Mouse (Mus musculus): ENCODE measurements at regions not wholly inside any gene's neighbourhood (a gene's known extent, or its start where the extent isn't known, plus 50 kb on each side); places are given as distances from the start of the nearest gene placed in this dataset.

GRCm38 (mm10) chr16:10098511-10098910 lies 71.5 kb upstream of the Rpl39l start:
- H3K27me3 ChIP-seq (ENCODE audit: control insufficient read depth, insufficient read depth, low read length): no peaks in the 10 kb centered on the region
- no peak overlapping the region for H3K9ac ChIP-seq
- 93% methylated on average over 11 of the region's 11 CpGs for WGBS
- H3K9me3 ChIP-seq (ENCODE audit: control insufficient read depth, low read length): no peaks in the 10 kb centered on the region
- H3K27ac ChIP-seq: no peak overlapping the region
- DNase-seq (ENCODE audit: low spot score) (no peak), ATAC-seq (ENCODE audit: low FRiP score) (no peak)
- H3K36me3 ChIP-seq (replicated peaks; ENCODE audit: control insufficient read depth, insufficient read depth): no peaks in the 10 kb centered on the region
- H3K4me3 ChIP-seq (replicated peaks; ENCODE audit: low read length): no peak overlapping the region
- no peaks in the 10 kb centered on the region for H3K4me1 ChIP-seq (replicated peaks; ENCODE audit: control insufficient read depth, insufficient read depth, low read length)
- no peak overlapping the region for H3K4me2 ChIP-seq (replicated peaks)

- Histone ChIP-seq H3K4me2 (replicated peaks) (no peak overlapping the region), H3K36me3 (replicated peaks; ENCODE audit: control insufficient read depth, insufficient read depth) (no peaks in the 10 kb centered on the region), H3K4me1 (replicated peaks; ENCODE audit: control insufficient read depth, insufficient read depth, low read length) (no peaks in the 10 kb centered on the region), H3K4me3 (replicated peaks; ENCODE audit: low read length) (no peak overlapping the region), H3K9me3 (ENCODE audit: control insufficient read depth, low read length) (no peaks in the 10 kb centered on the region), H3K27ac (no peak overlapping the region), H3K27me3 (ENCODE audit: control insufficient read depth, insufficient read depth, low read length) (no peaks in the 10 kb centered on the region), H3K9ac (no peak overlapping the region)
- DNase-seq (ENCODE audit: low spot score) (peak; percentile 76), ATAC-seq (ENCODE audit: low FRiP score) (no peak)
- WGBS: 59% methylated on average over 18 of the region's 18 CpGs
Measured at GRCm38 (mm10) chr16:10088461-10089353, 81.3 kb upstream of the Rpl39l start.

GRCm38 (mm10) chr16:10086341-10086740 lies 83.7 kb upstream of the Rpl39l start:
- Histone ChIP-seq H3K4me3 (replicated peaks; ENCODE audit: low read length) (no peak overlapping the region), H3K9me3 (ENCODE audit: control insufficient read depth, low read length) (no peaks in the 10 kb centered on the region), H3K27ac (no peak overlapping the region), H3K9ac (no peak overlapping the region), H3K4me2 (replicated peaks) (no peak overlapping the region), H3K4me1 (replicated peaks; ENCODE audit: control insufficient read depth, insufficient read depth, low read length) (no peaks in the 10 kb centered on the region), H3K27me3 (ENCODE audit: control insufficient read depth, insufficient read depth, low read length) (no peaks in the 10 kb centered on the region), H3K36me3 (replicated peaks; ENCODE audit: control insufficient read depth, insufficient read depth) (no peaks in the 10 kb centered on the region)
- DNase-seq (ENCODE audit: low spot score) (peak; percentile 17), ATAC-seq (ENCODE audit: low FRiP score) (no peak)
- 20% methylated on average over 1 of the region's 1 CpGs for WGBS

GRCm38 (mm10) chr16:10085429-10085828 lies 84.6 kb upstream of the Rpl39l start:
- Histone ChIP-seq H3K4me1 (replicated peaks; ENCODE audit: control insufficient read depth, insufficient read depth, low read length) (no peaks in the 10 kb centered on the region), H3K4me3 (replicated peaks; ENCODE audit: low read length) (no peak overlapping the region), H3K36me3 (replicated peaks; ENCODE audit: control insufficient read depth, insufficient read depth) (no peaks in the 10 kb centered on the region), H3K9me3 (ENCODE audit: control insufficient read depth, low read length) (no peaks in the 10 kb centered on the region), H3K9ac (no peak overlapping the region), H3K27me3 (ENCODE audit: control insufficient read depth, insufficient read depth, low read length) (no peaks in the 10 kb centered on the region), H3K4me2 (replicated peaks) (no peak overlapping the region), H3K27ac (no peak overlapping the region)
- ATAC-seq (ENCODE audit: low FRiP score) (no peak), DNase-seq (ENCODE audit: low spot score) (no peak)
- 88% methylated on average over 5 of the region's 5 CpGs for WGBS

GRCm38 (mm10) chr16:10081751-10082150 lies 86.4 kb upstream of the Grin2a start:
- Histone ChIP-seq H3K27ac (no peak overlapping the region), H3K9me3 (ENCODE audit: control insufficient read depth, low read length) (no peaks in the 10 kb centered on the region), H3K27me3 (ENCODE audit: control insufficient read depth, insufficient read depth, low read length) (no peaks in the 10 kb centered on the region), H3K4me2 (replicated peaks) (no peak overlapping the region), H3K9ac (no peak overlapping the region), H3K4me3 (replicated peaks; ENCODE audit: low read length) (no peak overlapping the region), H3K36me3 (replicated peaks; ENCODE audit: control insufficient read depth, insufficient read depth) (no peaks in the 10 kb centered on the region), H3K4me1 (replicated peaks; ENCODE audit: control insufficient read depth, insufficient read depth, low read length) (no peaks in the 10 kb centered on the region)
- WGBS: 53% methylated on average over 2 of the region's 2 CpGs
- ATAC-seq (ENCODE audit: low FRiP score) (no peak), DNase-seq (ENCODE audit: low spot score) (no peak)

DNA sequence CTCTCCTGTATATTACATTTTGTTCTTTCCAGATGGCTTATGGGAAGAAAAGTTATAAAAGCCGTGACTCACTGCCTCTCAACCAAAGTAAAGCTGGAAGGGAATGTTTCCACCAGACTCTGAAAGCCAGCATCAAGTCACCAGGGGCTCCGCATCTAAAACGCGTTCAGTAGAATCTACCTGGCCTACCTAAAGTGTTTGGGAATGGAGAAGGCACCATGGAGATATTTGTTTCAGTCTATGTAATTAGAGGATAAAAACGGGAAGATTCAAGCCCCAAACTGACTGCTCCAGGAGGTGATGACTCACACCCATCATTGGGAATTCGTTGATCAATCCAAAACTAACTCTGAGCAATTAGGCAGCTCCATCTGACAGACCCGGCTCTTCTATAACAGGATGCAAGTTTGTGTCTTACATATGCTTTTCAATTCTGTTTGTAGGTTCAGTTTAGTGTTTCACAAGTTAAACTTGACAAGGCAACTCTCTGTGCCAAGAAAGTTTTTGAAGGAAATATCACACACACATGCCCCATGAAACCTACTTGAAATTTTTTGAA lies 84.8 kb upstream of the Grin2a start:
- Histone ChIP-seq H3K4me1 (replicated peaks; ENCODE audit: control insufficient read depth, insufficient read depth, low read length) (no peaks in the 10 kb centered on the region), H3K36me3 (replicated peaks; ENCODE audit: control insufficient read depth, insufficient read depth) (no peaks in the 10 kb centered on the region), H3K9me3 (ENCODE audit: control insufficient read depth, low read length) (no peaks in the 10 kb centered on the region), H3K4me3 (replicated peaks; ENCODE audit: low read length) (no peak overlapping the region), H3K4me2 (replicated peaks) (no peak overlapping the region), H3K9ac (no peak overlapping the region), H3K27me3 (ENCODE audit: control insufficient read depth, insufficient read depth, low read length) (no peaks in the 10 kb centered on the region), H3K27ac (no peak overlapping the region)
- no peak for ATAC-seq (ENCODE audit: low FRiP score)
- 92% methylated on average over 7 of the region's 7 CpGs for WGBS
- no peak for DNase-seq (ENCODE audit: low spot score)

DNA sequence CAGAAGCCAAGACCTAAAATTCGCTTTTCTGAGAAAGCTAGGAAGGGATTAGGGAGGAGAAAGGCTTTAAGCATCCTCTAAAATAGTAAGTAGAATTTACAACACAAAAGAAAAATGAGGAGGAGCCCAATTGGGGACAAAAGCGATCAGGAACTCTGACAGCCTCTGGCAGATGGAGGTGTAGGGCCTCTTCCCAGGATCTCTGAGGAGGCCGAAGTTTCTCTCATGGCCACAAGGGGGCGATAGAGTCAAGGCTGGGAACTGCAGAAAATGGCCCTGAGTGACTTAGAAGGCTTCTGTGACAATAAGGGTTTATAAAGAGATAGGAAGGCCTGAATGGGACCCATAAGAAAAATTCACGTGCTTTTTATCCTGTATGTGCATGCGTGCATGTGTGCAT lies 77.8 kb upstream of the Grin2a start:
- WGBS: 27% methylated on average over 6 of the region's 6 CpGs
- no peak overlapping the region for H3K27ac ChIP-seq

DNA sequence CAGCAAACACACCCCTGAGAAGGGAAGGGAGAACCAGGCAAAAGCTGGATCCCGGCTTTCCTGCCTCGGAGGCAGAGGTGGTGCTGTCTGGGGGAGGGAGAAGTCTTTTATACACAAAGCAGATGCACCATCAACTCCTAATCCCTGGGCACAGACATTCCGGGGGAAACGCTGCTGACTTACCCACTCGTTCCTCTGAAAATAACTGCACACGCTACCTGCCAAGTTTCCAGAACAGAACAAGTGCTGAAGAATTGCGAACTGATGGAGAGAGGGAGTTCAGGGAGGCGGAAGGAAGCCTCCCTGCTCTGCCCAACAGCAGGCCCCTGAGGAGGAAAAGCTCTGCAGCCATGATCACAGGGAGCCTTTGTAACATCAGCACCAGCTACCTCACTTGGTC lies 68.1 kb upstream of the Grin2a start:
- Histone ChIP-seq H3K9me3 (ENCODE audit: control insufficient read depth, low read length) (no peaks in the 10 kb centered on the region), H3K27me3 (ENCODE audit: control insufficient read depth, insufficient read depth, low read length) (no peaks in the 10 kb centered on the region), H3K4me2 (replicated peaks) (no peak overlapping the region), H3K36me3 (replicated peaks; ENCODE audit: control insufficient read depth, insufficient read depth) (no peaks in the 10 kb centered on the region), H3K27ac (no peak overlapping the region), H3K4me1 (replicated peaks; ENCODE audit: control insufficient read depth, insufficient read depth, low read length) (no peaks in the 10 kb centered on the region), H3K4me3 (replicated peaks; ENCODE audit: low read length) (no peak overlapping the region), H3K9ac (no peak overlapping the region)
- ATAC-seq (ENCODE audit: low FRiP score) (no peak), DNase-seq (ENCODE audit: low spot score) (no peak)
- 84% methylated on average over 8 of the region's 8 CpGs for WGBS

More for the DNA sequence above, 77.8 kb upstream of the Grin2a start:
- Histone ChIP-seq H3K4me1 (replicated peaks; ENCODE audit: control insufficient read depth, insufficient read depth, low read length) (no peaks in the 10 kb centered on the region), H3K36me3 (replicated peaks; ENCODE audit: control insufficient read depth, insufficient read depth) (no peaks in the 10 kb centered on the region), H3K27me3 (ENCODE audit: control insufficient read depth, insufficient read depth, low read length) (no peaks in the 10 kb centered on the region), H3K4me3 (replicated peaks; ENCODE audit: low read length) (no peak overlapping the region), H3K9me3 (ENCODE audit: control insufficient read depth, low read length) (no peaks in the 10 kb centered on the region), H3K9ac (no peak overlapping the region), H3K4me2 (replicated peaks) (no peak overlapping the region)
- DNase-seq (ENCODE audit: low spot score) (peak; percentile 86), ATAC-seq (ENCODE audit: low FRiP score) (peak; percentile 43; the same call in 1 of the 2 replicates)

- no peaks in the 10 kb centered on the region for H3K27me3 ChIP-seq (ENCODE audit: control insufficient read depth, insufficient read depth, low read length)
- H3K4me1 ChIP-seq (replicated peaks; ENCODE audit: control insufficient read depth, insufficient read depth, low read length): no peaks in the 10 kb centered on the region
- no peak overlapping the region for H3K9ac ChIP-seq
- no peak overlapping the region for H3K4me2 ChIP-seq (replicated peaks)
- H3K36me3 ChIP-seq (replicated peaks; ENCODE audit: control insufficient read depth, insufficient read depth): no peaks in the 10 kb centered on the region
- ATAC-seq (ENCODE audit: low FRiP score): no peak
- no peak overlapping the region for H3K4me3 ChIP-seq (replicated peaks; ENCODE audit: low read length)
- WGBS: 67% methylated on average over 4 of the region's 4 CpGs
- no peaks in the 10 kb centered on the region for H3K9me3 ChIP-seq (ENCODE audit: control insufficient read depth, low read length)
- peak; percentile 34 for DNase-seq (ENCODE audit: low spot score)
- no peak overlapping the region for H3K27ac ChIP-seq
Measured at GRCm38 (mm10) chr16:10058094-10058493, 62.7 kb upstream of the Grin2a start.
